Mouse (Mus musculus): ENCODE results near the gene Zfp385c. TPM values are rescaled to one million over a fixed set of nuclear protein-coding genes. Genes with fewer than 3 reads are reported as not detected.
A peak's percentile ranks its signal among the peaks of the same experiment; 100 is the strongest.

Gene Zfp385c
- polyA plus RNA-seq, 1 experiment from 2014 or later = 0.41 TPM

- Histone ChIP-seq H3K27me3 (replicated peaks) (no peaks in the 10 kb centered on the region), H3K4me2 (no peak overlapping the region), H3K36me3 (peaks cover 20% of the 10 kb centered on the region), H3K4me1 (replicated peaks) (peaks cover 14% of the 10 kb centered on the region), H3K4me3 (no peak overlapping the region), H3K27ac (ENCODE audit: poor library complexity, severe bottlenecking) (no peak overlapping the region), H3K9ac (no peak overlapping the region), H3K9me3 (replicated peaks) (no peaks in the 10 kb centered on the region)
- 87% methylated on average over 6 of the region's 6 CpGs for WGBS
- ATAC-seq (ENCODE audit: insufficient number of reproducible peaks, low FRiP score) = no peak
Observed at GRCm38 (mm10) chr11:100728601-100729000, 36.3 kb upstream of the Zfp385c start.

DNA sequence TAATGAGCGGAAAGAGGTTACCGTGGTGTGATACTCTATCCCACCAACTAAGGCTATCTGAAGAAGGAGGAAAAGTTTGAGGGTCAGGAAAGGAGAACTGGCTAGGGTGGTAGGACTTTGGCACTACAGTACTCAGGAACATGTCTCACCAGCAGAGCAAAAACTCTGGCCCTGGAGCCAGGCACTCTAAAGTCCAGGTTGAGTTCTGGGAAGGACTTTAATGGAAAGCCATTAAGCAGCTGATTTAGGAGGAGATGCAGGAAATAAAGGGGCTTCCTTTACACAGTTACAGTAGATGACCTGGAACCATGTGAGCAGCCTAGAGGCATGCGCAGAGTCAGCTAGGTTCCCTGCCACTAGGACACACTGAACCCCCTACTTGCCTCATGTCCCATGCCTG, 34.9 kb upstream of the Zfp385c start:
- Histone ChIP-seq H3K27me3 (replicated peaks) (no peaks in the 10 kb centered on the region), H3K27ac (ENCODE audit: poor library complexity, severe bottlenecking) (no peak overlapping the region), H3K4me1 (replicated peaks) (peaks cover 24% of the 10 kb centered on the region), H3K4me3 (no peak overlapping the region), H3K36me3 (peaks cover 14% of the 10 kb centered on the region), H3K4me2 (no peak overlapping the region), H3K9me3 (replicated peaks) (no peaks in the 10 kb centered on the region), H3K9ac (no peak overlapping the region)
- WGBS = 93% methylated on average over 3 of the region's 3 CpGs
- no peak for ATAC-seq (ENCODE audit: insufficient number of reproducible peaks, low FRiP score)

DNA sequence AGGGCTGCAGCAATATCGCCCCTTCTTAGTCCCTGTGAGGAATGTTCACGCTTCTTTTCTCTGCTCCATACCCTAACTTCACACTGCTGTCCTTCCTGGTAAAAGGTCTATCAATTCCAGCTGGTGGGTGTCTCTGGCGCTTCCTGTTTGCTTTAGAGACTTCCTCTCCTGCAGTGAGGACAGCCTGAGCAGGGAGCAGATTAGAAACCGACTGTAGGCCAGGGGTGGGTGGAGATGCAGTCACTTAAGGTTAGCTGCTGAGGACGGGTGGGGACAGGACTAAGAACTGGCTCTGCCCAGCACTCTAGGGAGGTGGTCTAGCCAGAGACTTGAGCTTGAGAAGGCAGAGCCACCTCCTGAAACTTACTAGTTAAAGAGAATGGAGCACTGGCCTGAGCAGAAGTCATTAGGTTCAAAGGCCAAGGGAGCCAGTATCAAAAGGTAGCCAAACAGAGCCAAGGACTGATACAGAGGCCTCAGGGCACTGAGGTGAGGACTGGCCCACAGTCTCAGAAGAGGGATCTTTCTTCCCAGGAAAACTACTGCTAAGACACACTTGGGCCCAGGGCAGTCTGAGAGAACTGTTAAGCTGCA, 32.8 kb upstream of the Zfp385c start:
- peaks cover 46% of the 10 kb centered on the region for H3K4me1 ChIP-seq (replicated peaks)
- peak; percentile 60 for ATAC-seq (ENCODE audit: insufficient number of reproducible peaks, low FRiP score)
- no peak overlapping the region for H3K4me3 ChIP-seq
- H3K4me2 ChIP-seq = no peak overlapping the region; the same call in 1 of the 2 replicates
- H3K9me3 ChIP-seq (replicated peaks) = no peaks in the 10 kb centered on the region
- peaks cover 14% of the 10 kb centered on the region for H3K36me3 ChIP-seq
- H3K27ac ChIP-seq (ENCODE audit: poor library complexity, severe bottlenecking) = peak overlapping the region; percentile 69
- 31% methylated on average over 5 of the region's 5 CpGs for WGBS
- H3K9ac ChIP-seq = peak overlapping the region; percentile 29; the same call in 1 of the 2 replicates
- H3K27me3 ChIP-seq (replicated peaks) = no peaks in the 10 kb centered on the region

GRCm38 (mm10) chr11:100722493-100723028, 30.3 kb upstream of the Zfp385c start:
- WGBS = 51% methylated on average over 2 of the region's 2 CpGs

DNA sequence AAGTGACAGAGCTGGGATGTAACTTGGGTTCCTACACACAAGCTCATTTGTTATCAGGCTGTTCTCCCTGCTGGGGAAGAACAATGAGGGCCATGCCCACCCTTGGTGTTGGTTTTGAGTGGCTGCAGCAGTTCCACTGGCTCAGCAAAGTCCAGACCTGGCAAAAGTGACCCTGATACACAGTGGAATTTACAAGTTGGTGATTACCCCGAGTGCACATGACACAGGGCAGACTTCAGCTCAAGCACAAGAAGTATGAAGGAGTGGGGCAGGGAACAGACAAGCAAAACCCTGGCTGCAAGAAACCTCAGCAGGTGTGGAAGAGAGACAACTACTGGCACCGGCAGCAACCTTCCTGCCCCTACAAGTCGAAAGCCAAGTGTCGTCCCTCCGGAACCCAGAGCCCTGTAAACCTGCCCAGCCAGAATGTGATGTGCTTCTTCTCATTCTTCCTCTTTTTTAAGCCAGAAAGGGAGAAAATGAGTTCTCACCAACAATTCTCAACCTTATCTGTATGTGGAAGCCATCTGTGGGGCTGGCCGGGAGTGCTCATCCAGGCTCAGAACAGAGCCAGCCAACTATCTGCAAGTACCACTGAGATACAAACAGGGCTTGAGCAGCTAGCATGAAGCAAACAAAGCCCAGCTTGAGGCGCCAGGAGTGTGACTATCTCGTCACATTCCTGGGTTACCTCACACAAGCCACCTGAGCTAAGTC, 29.7 kb upstream of the Zfp385c start:
- ATAC-seq (ENCODE audit: insufficient number of reproducible peaks, low FRiP score) = 0 out of 2 replicates have a peak, but pooled peaks have one; percentile 26
- Histone ChIP-seq H3K36me3 (peaks cover 24% of the 10 kb centered on the region), H3K4me3 (no peak overlapping the region), H3K4me1 (replicated peaks) (peaks cover 50% of the 10 kb centered on the region), H3K9me3 (replicated peaks) (no peaks in the 10 kb centered on the region), H3K4me2 (peak overlapping the region; percentile 27), H3K27ac (ENCODE audit: poor library complexity, severe bottlenecking) (peak overlapping the region; percentile 82), H3K9ac (peak overlapping the region; percentile 50), H3K27me3 (replicated peaks) (no peaks in the 10 kb centered on the region)
- WGBS = 36% methylated on average over 8 of the region's 8 CpGs

More at GRCm38 (mm10) chr11:100722493-100723028, 30.3 kb upstream of the Zfp385c start:
- Histone ChIP-seq H3K9ac (peak overlapping the region; percentile 50), H3K9me3 (replicated peaks) (no peaks in the 10 kb centered on the region), H3K4me1 (replicated peaks) (peaks cover 50% of the 10 kb centered on the region), H3K27ac (ENCODE audit: poor library complexity, severe bottlenecking) (peak overlapping the region; percentile 82), H3K4me2 (peak overlapping the region; percentile 27; the same call in 1 of the 2 replicates), H3K36me3 (peaks cover 18% of the 10 kb centered on the region), H3K4me3 (no peak overlapping the region), H3K27me3 (replicated peaks) (no peaks in the 10 kb centered on the region)
- ATAC-seq (ENCODE audit: insufficient number of reproducible peaks, low FRiP score) = no peak

GRCm38 (mm10) chr11:100721254-100721653, 29.0 kb upstream of the Zfp385c start:
- peaks cover 31% of the 10 kb centered on the region for H3K36me3 ChIP-seq

GRCm38 (mm10) chr11:100720345-100720744, 28.1 kb upstream of the Zfp385c start:
- Histone ChIP-seq H3K9ac (peak overlapping the region; percentile 42; the same call in 1 of the 2 replicates), H3K4me2 (0 out of 2 replicates have a peak overlapping the region, but pooled peaks have one; percentile 15), H3K9me3 (replicated peaks) (no peaks in the 10 kb centered on the region), H3K27ac (ENCODE audit: poor library complexity, severe bottlenecking) (peak overlapping the region; percentile 82), H3K4me3 (no peak overlapping the region), H3K4me1 (replicated peaks) (peaks cover 49% of the 10 kb centered on the region), H3K27me3 (replicated peaks) (no peaks in the 10 kb centered on the region), H3K36me3 (peaks cover 40% of the 10 kb centered on the region)
- WGBS = 32% methylated on average over 5 of the region's 5 CpGs
- no peak for ATAC-seq (ENCODE audit: insufficient number of reproducible peaks, low FRiP score)

More at GRCm38 (mm10) chr11:100721254-100721653, 29.0 kb upstream of the Zfp385c start:
- Histone ChIP-seq H3K4me3 (no peak overlapping the region), H3K27ac (ENCODE audit: poor library complexity, severe bottlenecking) (peak overlapping the region; percentile 82), H3K9ac (peak overlapping the region; percentile 42), H3K4me1 (replicated peaks) (peaks cover 50% of the 10 kb centered on the region), H3K9me3 (replicated peaks) (no peaks in the 10 kb centered on the region), H3K27me3 (replicated peaks) (no peaks in the 10 kb centered on the region), H3K4me2 (peak overlapping the region; percentile 15; the same call in 1 of the 2 replicates)
- WGBS = 52% methylated on average over 4 of the region's 4 CpGs
- ATAC-seq (ENCODE audit: insufficient number of reproducible peaks, low FRiP score) = no peak

DNA sequence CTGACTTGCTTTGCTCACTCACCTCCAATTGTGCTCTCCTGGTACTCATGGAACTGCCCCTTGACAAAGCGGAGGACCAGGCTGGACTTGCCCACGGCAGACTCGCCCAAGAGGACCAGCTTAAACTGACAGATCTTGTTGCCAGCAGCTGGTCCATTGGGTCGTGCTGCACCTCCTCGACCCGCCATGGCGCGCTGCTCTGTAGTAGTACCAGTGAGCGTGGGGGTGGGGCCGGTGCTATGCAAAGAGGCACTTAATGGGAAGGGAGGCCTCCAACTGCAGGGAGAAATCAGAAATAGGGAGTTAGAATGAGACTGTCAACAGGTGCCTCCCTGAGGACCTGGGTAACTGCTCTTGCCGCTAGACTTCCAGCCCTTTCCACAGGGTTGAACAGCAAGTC, 27.6 kb upstream of the Zfp385c start:
- no peak overlapping the region for H3K4me3 ChIP-seq
- ATAC-seq (ENCODE audit: insufficient number of reproducible peaks, low FRiP score) = no peak
- peak overlapping the region; percentile 82; the same call in 1 of the 2 replicates for H3K27ac ChIP-seq (ENCODE audit: poor library complexity, severe bottlenecking)
- no peaks in the 10 kb centered on the region for H3K9me3 ChIP-seq (replicated peaks)
- no peaks in the 10 kb centered on the region for H3K27me3 ChIP-seq (replicated peaks)
- peaks cover 44% of the 10 kb centered on the region for H3K36me3 ChIP-seq
- H3K4me2 ChIP-seq = no peak overlapping the region
- H3K9ac ChIP-seq = no peak overlapping the region
- WGBS = 80% methylated on average over 11 of the region's 11 CpGs
- peaks cover 44% of the 10 kb centered on the region for H3K4me1 ChIP-seq (replicated peaks)

- H3K27me3 ChIP-seq (replicated peaks) = no peaks in the 10 kb centered on the region
- ATAC-seq (ENCODE audit: insufficient number of reproducible peaks, low FRiP score) = no peak
- H3K9ac ChIP-seq = no peak overlapping the region
- H3K4me2 ChIP-seq = no peak overlapping the region
- H3K36me3 ChIP-seq = peaks cover 45% of the 10 kb centered on the region
- no peak overlapping the region for H3K4me3 ChIP-seq
- peaks cover 42% of the 10 kb centered on the region for H3K4me1 ChIP-seq (replicated peaks)
- H3K27ac ChIP-seq (ENCODE audit: poor library complexity, severe bottlenecking) = no peak overlapping the region
- WGBS = 83% methylated on average over 2 of the region's 3 CpGs
- no peaks in the 10 kb centered on the region for H3K9me3 ChIP-seq (replicated peaks)
Observed at GRCm38 (mm10) chr11:100719312-100719711, 27.1 kb upstream of the Zfp385c start.

DNA sequence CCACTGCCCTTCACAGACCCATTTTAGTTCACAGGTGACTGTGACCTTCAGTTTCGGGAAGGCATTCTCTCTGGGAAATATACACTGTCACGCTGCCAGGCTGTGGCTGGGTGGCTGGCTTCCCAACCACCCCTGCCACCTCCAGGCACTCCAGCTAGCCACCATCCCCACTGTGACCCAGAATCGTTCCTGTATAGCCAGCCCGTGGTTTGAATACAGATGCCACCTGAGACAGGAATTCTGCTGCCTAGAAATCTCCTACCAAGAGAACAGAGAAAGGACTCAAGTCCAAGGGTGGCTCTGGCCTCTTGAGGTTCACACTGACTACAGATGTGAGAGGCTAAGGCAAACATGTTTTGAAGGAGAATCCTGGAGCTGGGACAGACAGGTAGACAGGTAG, 26.6 kb upstream of the Zfp385c start:
- Histone ChIP-seq H3K4me2 (no peak overlapping the region), H3K27ac (ENCODE audit: poor library complexity, severe bottlenecking) (no peak overlapping the region), H3K36me3 (peaks cover 45% of the 10 kb centered on the region), H3K27me3 (replicated peaks) (no peaks in the 10 kb centered on the region), H3K4me1 (replicated peaks) (peaks cover 44% of the 10 kb centered on the region), H3K9me3 (replicated peaks) (no peaks in the 10 kb centered on the region), H3K9ac (no peak overlapping the region), H3K4me3 (no peak overlapping the region)
- WGBS = 88% methylated on average over 4 of the region's 4 CpGs
- ATAC-seq (ENCODE audit: insufficient number of reproducible peaks, low FRiP score) = no peak

DNA sequence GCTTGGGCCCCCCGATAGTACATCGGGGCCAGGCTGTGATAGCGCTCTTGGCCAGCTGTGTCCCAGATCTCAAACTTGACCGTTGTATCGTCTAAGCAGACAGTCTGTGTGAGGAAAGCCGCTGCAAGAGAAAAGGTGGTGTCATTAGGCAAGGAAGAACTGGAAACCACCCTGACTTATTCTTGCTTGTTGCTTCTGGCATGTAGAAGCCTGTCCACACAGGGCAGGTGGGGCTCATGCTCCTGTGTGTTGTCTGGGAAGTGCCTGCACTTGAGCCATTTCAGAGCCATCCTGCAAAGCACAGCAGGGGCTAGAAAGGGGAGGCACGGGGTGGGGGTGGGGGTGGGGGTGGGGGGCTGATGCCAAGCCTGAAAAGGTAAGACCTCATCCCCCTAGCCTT, 26.2 kb upstream of the Zfp385c start:
- Histone ChIP-seq H3K9ac (no peak overlapping the region), H3K4me1 (replicated peaks) (peaks cover 48% of the 10 kb centered on the region), H3K4me3 (no peak overlapping the region), H3K36me3 (peaks cover 45% of the 10 kb centered on the region), H3K27me3 (replicated peaks) (no peaks in the 10 kb centered on the region), H3K4me2 (no peak overlapping the region), H3K27ac (ENCODE audit: poor library complexity, severe bottlenecking) (no peak overlapping the region), H3K9me3 (replicated peaks) (no peaks in the 10 kb centered on the region)
- WGBS = 94% methylated on average over 7 of the region's 7 CpGs
- no peak for ATAC-seq (ENCODE audit: insufficient number of reproducible peaks, low FRiP score)
